Mouse (Mus musculus): ENCODE results near the gene Supt3.

The Supt3 gene

GRCm38 (mm10) chr17:45128611-45129010 lies 351.7 kb downstream of the Supt3 start:
- no peak for DNase-seq (ENCODE audit: low spot score)

- DNase-seq (ENCODE audit: low spot score), result no peak
Measured at GRCm38 (mm10) chr17:45133501-45134400, 356.8 kb downstream of the Supt3 start.

- no peak for DNase-seq (ENCODE audit: low spot score)
Measured at GRCm38 (mm10) chr17:45136491-45136890, 359.5 kb downstream of the Supt3 start.

GRCm38 (mm10) chr17:45143043-45143442 lies 366.1 kb downstream of the Supt3 start:
- no peak for DNase-seq (ENCODE audit: low spot score)

- DNase-seq (ENCODE audit: low spot score), result no peak
Measured at GRCm38 (mm10) chr17:45144656-45145055, 367.7 kb downstream of the Supt3 start.

GRCm38 (mm10) chr17:45151312-45151929 lies 374.5 kb downstream of the Supt3 start:
- DNase-seq (ENCODE audit: low spot score), result no peak

- no peak for DNase-seq (ENCODE audit: low spot score)
Measured at GRCm38 (mm10) chr17:45153721-45154120, 376.8 kb downstream of the Supt3 start.

- DNase-seq (ENCODE audit: low spot score), result no peak
Measured at GRCm38 (mm10) chr17:45158171-45158691, 381.3 kb downstream of the Supt3 start.

- no peak for DNase-seq (ENCODE audit: low spot score)
Measured at GRCm38 (mm10) chr17:45160651-45161050, 383.7 kb downstream of the Supt3 start.

GRCm38 (mm10) chr17:45165741-45166140 lies 388.8 kb downstream of the Supt3 start:
- DNase-seq (ENCODE audit: low spot score), result no peak
